Mouse (Mus musculus): ENCODE data around the gene Pde10a. TPM values are rescaled to one million over a fixed set of nuclear protein-coding genes. Genes with fewer than 3 reads are reported as not detected.

Pde10a gene
- polyA plus RNA-seq, 1 experiment, result not detected

DNA sequence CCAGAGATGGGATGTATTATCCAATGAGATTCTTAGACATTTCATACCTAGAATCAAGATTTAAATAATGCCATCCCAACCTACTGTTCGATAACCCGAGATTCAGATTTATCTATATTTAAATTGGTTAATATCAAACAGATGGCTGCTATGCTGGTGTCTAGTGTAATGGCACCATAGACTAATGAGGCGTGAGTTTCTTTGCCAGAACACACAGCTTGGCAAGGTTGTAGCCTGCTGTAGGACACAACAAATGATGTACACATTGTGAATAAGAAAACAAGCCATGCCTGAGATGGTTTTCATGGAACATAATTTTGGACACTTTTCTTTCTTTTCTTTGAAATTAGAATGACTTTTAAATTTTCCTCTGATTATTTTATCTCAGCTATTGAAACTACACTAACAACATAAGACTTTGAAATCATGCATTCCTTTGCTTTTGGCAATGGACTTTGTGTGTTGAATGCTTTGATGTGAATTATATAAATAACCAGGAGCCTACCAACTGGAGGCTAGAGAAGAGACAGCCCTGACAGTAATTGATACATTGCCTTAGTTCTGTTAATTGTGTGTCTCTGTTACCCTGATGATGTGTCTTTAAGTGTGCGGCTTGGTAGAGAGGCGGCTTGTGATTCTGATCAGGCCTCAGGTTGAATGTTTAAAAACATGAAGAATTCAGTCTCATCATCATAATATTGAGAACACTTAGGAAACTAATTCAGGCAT is 378.5 kb downstream of the Pde10a start:
- no peaks in the 10 kb centered on the region for H3K4me1 ChIP-seq (ENCODE audit: control insufficient read depth, insufficient read depth, low read length)
- TF ChIP-seq POLR2A (IDR thresholded peaks at IDR 0.05; ENCODE audit: borderline replicate concordance, low read depth, low read length), result no peak
- no peak for TF ChIP-seq CTCF (IDR thresholded peaks at IDR 0.05; ENCODE audit: low read depth, low read length)
- H3K27ac ChIP-seq (ENCODE audit: insufficient read depth, low read depth, low read length), result no peak overlapping the region
- no peak overlapping the region for H3K4me3 ChIP-seq (ENCODE audit: insufficient read depth, low read length)

DNA sequence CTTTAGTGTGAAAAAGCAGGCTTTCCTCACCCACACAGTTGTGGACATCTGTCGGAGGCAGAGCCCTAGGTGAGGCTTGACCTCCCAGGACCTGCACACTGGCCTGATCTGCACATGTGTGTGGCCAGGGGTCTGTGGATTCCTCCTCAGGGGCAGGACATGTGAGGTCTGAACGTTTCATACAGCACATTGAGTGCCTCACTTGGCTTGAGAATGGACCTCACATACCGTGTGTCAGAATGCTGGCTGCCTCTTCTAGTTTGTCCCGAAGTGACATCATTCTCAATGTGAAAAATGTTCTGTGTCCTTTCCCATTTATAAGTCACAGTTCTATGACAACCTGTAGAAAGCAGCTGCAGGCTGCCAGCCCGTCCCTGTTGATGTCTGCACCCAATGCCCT is 385.4 kb downstream of the Pde10a start:
- Histone ChIP-seq H3K4me1 (ENCODE audit: control insufficient read depth, insufficient read depth, low read length) (no peaks in the 10 kb centered on the region), H3K27ac (ENCODE audit: insufficient read depth, low read depth, low read length) (no peak overlapping the region)
- TF ChIP-seq CTCF (IDR thresholded peaks at IDR 0.05; ENCODE audit: low read depth, low read length) (no peak), POLR2A (IDR thresholded peaks at IDR 0.05; ENCODE audit: borderline replicate concordance, low read depth, low read length) (no peak)

DNA sequence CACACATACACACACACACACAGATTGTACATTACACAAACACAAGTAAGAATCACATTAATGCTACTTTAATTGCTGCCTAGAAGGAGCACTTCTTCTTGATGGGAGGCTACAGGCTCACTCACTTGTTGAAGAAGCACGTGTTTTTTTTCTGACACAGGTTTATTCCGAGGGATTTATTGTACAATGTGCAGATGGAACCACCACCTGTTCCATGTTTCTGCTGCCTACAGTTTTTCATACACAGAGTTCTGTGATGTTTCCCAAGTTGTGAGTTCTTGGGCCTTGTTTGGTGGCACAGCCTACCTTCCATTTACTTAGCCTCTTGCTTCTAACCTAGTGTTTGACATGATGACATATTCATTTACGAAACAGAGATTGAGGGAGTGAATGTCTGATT is 387.8 kb downstream of the Pde10a start:
- H3K4me3 ChIP-seq (ENCODE audit: insufficient read depth, low read length), result no peak overlapping the region
- H3K27ac ChIP-seq (ENCODE audit: insufficient read depth, low read depth, low read length), result no peak overlapping the region
- H3K4me1 ChIP-seq (ENCODE audit: control insufficient read depth, insufficient read depth, low read length), result no peaks in the 10 kb centered on the region
- TF ChIP-seq POLR2A (IDR thresholded peaks at IDR 0.05; ENCODE audit: borderline replicate concordance, low read depth, low read length) (no peak), CTCF (IDR thresholded peaks at IDR 0.05; ENCODE audit: low read depth, low read length) (no peak)

More for the DNA sequence above, 385.4 kb downstream of the Pde10a start:
- no peak overlapping the region for H3K4me3 ChIP-seq (ENCODE audit: insufficient read depth, low read length)

DNA sequence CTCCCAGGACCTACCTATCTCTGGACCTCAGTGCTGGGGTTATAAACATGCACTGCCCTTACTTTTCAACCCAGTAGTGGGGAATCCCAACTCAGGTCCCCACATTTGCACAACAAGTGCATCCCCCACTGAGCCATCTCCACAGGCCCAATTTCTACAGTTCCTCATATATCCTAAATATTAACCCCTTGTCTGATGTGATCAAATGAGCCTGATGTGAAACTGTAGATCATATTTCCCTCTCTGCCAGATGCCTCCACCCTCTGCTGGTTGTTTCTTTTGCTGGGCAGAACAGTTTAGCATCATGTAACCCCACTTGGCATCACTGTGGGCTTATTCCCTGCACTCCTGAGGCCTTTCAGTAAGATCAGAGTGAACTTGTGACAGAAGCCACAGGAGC is 390.5 kb downstream of the Pde10a start:
- Histone ChIP-seq H3K4me3 (ENCODE audit: insufficient read depth, low read length) (no peak overlapping the region), H3K4me1 (ENCODE audit: control insufficient read depth, insufficient read depth, low read length) (no peaks in the 10 kb centered on the region), H3K27ac (ENCODE audit: insufficient read depth, low read depth, low read length) (no peak overlapping the region)
- TF ChIP-seq POLR2A (IDR thresholded peaks at IDR 0.05; ENCODE audit: borderline replicate concordance, low read depth, low read length) (no peak), CTCF (IDR thresholded peaks at IDR 0.05; ENCODE audit: low read depth, low read length) (no peak)

DNA sequence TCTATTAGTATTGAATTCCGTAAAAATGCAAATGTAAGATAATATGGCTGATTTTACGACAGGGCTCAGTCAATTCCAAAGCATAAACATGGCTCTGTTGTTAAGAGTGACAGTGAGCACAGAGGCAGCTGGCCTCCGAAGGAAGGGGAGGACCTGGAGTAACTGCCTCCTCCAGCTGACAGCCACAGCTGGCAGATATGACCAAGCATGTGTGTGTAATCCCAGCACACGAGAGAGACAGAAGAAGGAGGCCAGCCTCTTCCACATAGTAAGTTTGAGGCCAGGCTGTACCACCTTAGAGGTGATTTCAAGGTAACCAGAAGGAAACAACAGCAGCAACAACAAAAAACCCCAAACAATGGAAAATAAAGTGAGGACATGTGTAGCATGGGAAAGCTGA is 397.9 kb downstream of the Pde10a start:
- Histone ChIP-seq H3K4me1 (ENCODE audit: control insufficient read depth, insufficient read depth, low read length) (no peaks in the 10 kb centered on the region), H3K27ac (ENCODE audit: insufficient read depth, low read depth, low read length) (no peak overlapping the region), H3K4me3 (ENCODE audit: insufficient read depth, low read length) (no peak overlapping the region)
- TF ChIP-seq CTCF (IDR thresholded peaks at IDR 0.05; ENCODE audit: low read depth, low read length) (no peak), POLR2A (IDR thresholded peaks at IDR 0.05; ENCODE audit: borderline replicate concordance, low read depth, low read length) (no peak)

DNA sequence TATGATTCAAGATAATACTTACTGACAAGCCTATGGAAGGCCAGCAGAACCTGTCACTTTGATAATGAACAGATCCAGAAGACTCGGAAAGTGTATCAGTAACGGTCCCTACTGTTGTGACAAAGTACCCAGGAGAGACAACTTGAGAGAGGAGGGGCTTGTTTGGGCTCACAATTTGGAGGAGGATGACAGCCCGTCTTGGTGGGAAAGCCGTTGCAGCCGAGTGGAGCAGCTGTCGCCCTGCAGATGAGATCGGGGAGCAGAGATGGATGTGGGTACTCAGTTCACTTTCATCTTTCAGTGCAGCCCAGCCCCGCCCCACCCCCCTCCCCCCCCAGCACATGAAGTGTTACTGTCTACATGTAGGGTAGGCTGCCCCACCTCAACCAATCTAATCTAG is 398.6 kb downstream of the Pde10a start:
- Histone ChIP-seq H3K4me1 (ENCODE audit: control insufficient read depth, insufficient read depth, low read length) (no peaks in the 10 kb centered on the region), H3K4me3 (ENCODE audit: insufficient read depth, low read length) (no peak overlapping the region), H3K27ac (ENCODE audit: insufficient read depth, low read depth, low read length) (no peak overlapping the region)
- TF ChIP-seq POLR2A (IDR thresholded peaks at IDR 0.05; ENCODE audit: borderline replicate concordance, low read depth, low read length) (no peak), CTCF (IDR thresholded peaks at IDR 0.05; ENCODE audit: low read depth, low read length) (no peak)

DNA sequence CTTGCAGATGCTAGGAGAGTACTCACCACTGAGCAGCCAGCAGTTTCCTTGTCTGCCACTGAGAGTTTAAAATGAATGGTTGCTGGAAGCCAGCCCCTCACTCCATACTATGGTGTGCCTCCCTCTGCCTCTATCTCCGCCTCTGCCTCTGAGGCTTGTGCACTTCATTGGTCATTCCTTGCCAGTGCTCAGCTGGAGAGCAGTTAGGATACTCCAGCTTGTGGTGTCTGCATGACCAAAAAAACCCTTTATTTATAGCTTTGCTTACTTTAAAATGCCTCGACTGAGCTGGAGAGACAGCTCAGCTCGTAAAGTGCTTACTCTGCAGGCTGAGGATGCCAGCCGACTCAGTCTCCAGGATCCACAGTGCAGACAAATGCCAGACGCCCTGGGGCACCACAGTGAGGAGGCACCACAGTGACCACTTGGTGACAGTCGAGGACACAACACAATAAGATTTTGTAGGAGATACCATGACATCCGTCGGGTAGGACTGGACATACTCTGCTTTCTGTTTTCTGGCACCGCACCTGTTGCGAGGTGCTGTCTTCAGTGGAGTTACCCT is 400.7 kb downstream of the Pde10a start:
- TF ChIP-seq CTCF (IDR thresholded peaks at IDR 0.05; ENCODE audit: low read depth, low read length), result no peak
- no peak for TF ChIP-seq POLR2A (IDR thresholded peaks at IDR 0.05; ENCODE audit: borderline replicate concordance, low read depth, low read length)
- Histone ChIP-seq H3K4me1 (ENCODE audit: control insufficient read depth, insufficient read depth, low read length) (no peaks in the 10 kb centered on the region), H3K27ac (ENCODE audit: insufficient read depth, low read depth, low read length) (no peak overlapping the region), H3K4me3 (ENCODE audit: insufficient read depth, low read length) (no peak overlapping the region)

DNA sequence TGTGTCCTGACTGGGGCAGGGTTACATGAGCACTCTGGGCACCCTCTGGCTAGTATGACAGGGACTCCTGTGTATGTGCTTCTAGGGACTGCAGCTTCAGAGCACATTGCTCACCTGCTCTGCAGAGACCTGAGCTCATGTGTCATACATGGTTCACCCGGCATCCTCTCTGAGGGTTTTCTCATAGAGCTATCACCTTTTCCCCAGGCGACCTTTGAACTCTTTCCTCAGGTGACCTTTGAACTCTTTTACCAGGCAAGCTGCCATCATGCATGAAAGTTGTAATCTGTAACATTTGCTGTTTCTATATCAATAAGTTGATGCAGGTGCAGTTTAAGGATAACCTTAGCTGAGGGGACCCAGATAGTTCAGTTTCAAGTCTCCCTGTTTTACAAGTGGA is 403.4 kb downstream of the Pde10a start:
- TF ChIP-seq POLR2A (IDR thresholded peaks at IDR 0.05; ENCODE audit: borderline replicate concordance, low read depth, low read length) (no peak), CTCF (IDR thresholded peaks at IDR 0.05; ENCODE audit: low read depth, low read length) (no peak)
- Histone ChIP-seq H3K27ac (ENCODE audit: insufficient read depth, low read depth, low read length) (no peak overlapping the region), H3K4me1 (ENCODE audit: control insufficient read depth, insufficient read depth, low read length) (no peaks in the 10 kb centered on the region), H3K4me3 (ENCODE audit: insufficient read depth, low read length) (no peak overlapping the region)

DNA sequence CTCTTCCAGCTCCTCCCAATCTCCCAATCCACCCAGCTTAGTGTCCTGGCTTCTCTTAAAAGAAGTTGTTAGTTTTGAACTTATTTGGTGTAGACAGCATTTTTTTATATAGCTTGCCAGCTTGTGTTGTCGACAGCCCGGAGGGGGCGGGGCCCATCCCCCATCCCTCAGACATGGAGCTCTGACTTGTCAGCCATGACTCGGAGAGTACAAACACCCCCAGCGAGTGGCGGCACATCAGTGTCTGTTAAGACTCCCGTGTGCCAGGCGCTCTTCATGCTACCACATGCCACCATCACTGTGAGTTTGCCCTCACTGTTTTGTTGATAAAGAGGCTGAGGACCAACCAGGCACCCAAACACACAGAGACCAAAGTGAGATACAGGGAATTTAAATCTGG is 404.5 kb downstream of the Pde10a start:
- no peak for TF ChIP-seq POLR2A (IDR thresholded peaks at IDR 0.05; ENCODE audit: borderline replicate concordance, low read depth, low read length)
- no peak for TF ChIP-seq CTCF (IDR thresholded peaks at IDR 0.05; ENCODE audit: low read depth, low read length)
- no peak overlapping the region for H3K27ac ChIP-seq (ENCODE audit: insufficient read depth, low read depth, low read length)
- no peaks in the 10 kb centered on the region for H3K4me1 ChIP-seq (ENCODE audit: control insufficient read depth, insufficient read depth, low read length)
- no peak overlapping the region for H3K4me3 ChIP-seq (ENCODE audit: insufficient read depth, low read length)

DNA sequence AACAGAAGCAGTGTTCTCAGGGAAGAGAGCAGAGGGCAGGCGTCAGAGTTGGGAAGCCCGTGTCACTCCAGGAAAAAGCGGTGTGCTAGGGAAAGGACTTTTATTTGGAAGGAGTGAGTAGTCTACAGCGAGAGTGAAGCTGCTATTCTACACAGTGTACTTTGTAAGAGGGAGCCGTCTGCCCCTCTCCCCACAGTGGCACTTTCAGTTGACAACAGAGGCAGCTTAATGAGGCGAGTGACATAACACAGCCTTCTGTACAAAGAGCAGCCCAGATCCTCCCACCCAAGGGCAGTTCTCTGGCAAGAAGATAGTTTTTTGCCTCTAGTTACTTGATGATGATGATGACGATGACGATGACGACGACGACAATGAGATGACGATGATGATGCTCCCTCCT is 410.4 kb downstream of the Pde10a start:
- TF ChIP-seq POLR2A (IDR thresholded peaks at IDR 0.05; ENCODE audit: borderline replicate concordance, low read depth, low read length) (no peak), CTCF (IDR thresholded peaks at IDR 0.05; ENCODE audit: low read depth, low read length) (no peak)
- H3K4me1 ChIP-seq (ENCODE audit: control insufficient read depth, insufficient read depth, low read length), result no peaks in the 10 kb centered on the region
- no peak overlapping the region for H3K27ac ChIP-seq (ENCODE audit: insufficient read depth, low read depth, low read length)
- no peak overlapping the region for H3K4me3 ChIP-seq (ENCODE audit: insufficient read depth, low read length)
